Mouse (Mus musculus): ENCODE measurements at regions not wholly inside any gene's neighbourhood (a gene's known extent, or its start where the extent isn't known, plus 50 kb on each side); places are given as distances from the start of the nearest gene placed in this dataset.

- DNase-seq (ENCODE audit: low spot score): no peak
- no peak overlapping the region for H3K27ac ChIP-seq
- no peaks in the 10 kb centered on the region for H3K36me3 ChIP-seq (ENCODE audit: insufficient read depth, low read length)
- no peaks in the 10 kb centered on the region for H3K4me1 ChIP-seq (replicated peaks; ENCODE audit: insufficient read depth, low read length)
- H3K4me3 ChIP-seq (replicated peaks; ENCODE audit: low read depth, low read length): no peak overlapping the region
- no peaks in the 10 kb centered on the region for H3K9me3 ChIP-seq (replicated peaks; ENCODE audit: low read length)
- no peak for TF ChIP-seq CTCF (IDR thresholded peaks at IDR 0.05; ENCODE audit: low read depth)
- ATAC-seq (replicated peaks; ENCODE audit: low FRiP score, low read depth): no peak
- no peak overlapping the region for H3K4me2 ChIP-seq (ENCODE audit: low read length)
- no peak overlapping the region for H3K9ac ChIP-seq (ENCODE audit: low read depth, low read length)
- no peaks in the 10 kb centered on the region for H3K27me3 ChIP-seq (ENCODE audit: insufficient read depth, low read length)
- WGBS: 81% methylated on average over 4 of the region's 4 CpGs
Measured at GRCm38 (mm10) chrX:115359111-115359510, 451.7 kb downstream of the Ube2dnl2 start.

- Histone ChIP-seq H3K4me3 (replicated peaks; ENCODE audit: low read depth, low read length) (no peak overlapping the region), H3K27me3 (ENCODE audit: insufficient read depth, low read length) (no peaks in the 10 kb centered on the region), H3K4me1 (replicated peaks; ENCODE audit: insufficient read depth, low read length) (no peaks in the 10 kb centered on the region), H3K4me2 (ENCODE audit: low read length) (no peak overlapping the region), H3K27ac (no peak overlapping the region), H3K9ac (ENCODE audit: low read depth, low read length) (no peak overlapping the region), H3K36me3 (ENCODE audit: insufficient read depth, low read length) (no peaks in the 10 kb centered on the region), H3K9me3 (replicated peaks; ENCODE audit: low read length) (no peaks in the 10 kb centered on the region)
- whole genome bisulfite sequencing: 27% methylated on average over 3 of the region's 3 CpGs
- peak; percentile 52 for TF ChIP-seq CTCF (IDR thresholded peaks at IDR 0.05; ENCODE audit: low read depth)
- peak; percentile 21 for DNase-seq (ENCODE audit: low spot score)
- no peak for ATAC-seq (replicated peaks; ENCODE audit: low FRiP score, low read depth)
Measured at GRCm38 (mm10) chrX:115396373-115396772, 489.0 kb downstream of the Ube2dnl2 start.
